Mouse (Mus musculus) urinary bladder, postnatal 10 days (tissue): ENCODE results near the gene Selenof.

Experiments
- DNase-seq: peaks from one replicate; pipeline ENCODE4 v3.0.0; 2022; ENCODE audit warnings: low spot score

Selenof gene

GRCm38 (mm10) chr3:144563916-144564315 lies 6.2 kb upstream of the Selenof start:
- no peak for DNase-seq

- no peak for DNase-seq
Observed at GRCm38 (mm10) chr3:144565212-144565611, 4.9 kb upstream of the Selenof start.

GRCm38 (mm10) chr3:144568861-144569361 lies 1.2 kb upstream of the Selenof start:
- DNase-seq, result no peak

- DNase-seq, result peak; percentile 22
Observed at GRCm38 (mm10) chr3:144569401-144569971, 618 bp upstream of the Selenof start.

GRCm38 (mm10) chr3:144570816-144571487 lies 848 bp downstream of the Selenof start:
- no peak for DNase-seq

GRCm38 (mm10) chr3:144574256-144574655 lies 4.2 kb downstream of the Selenof start:
- no peak for DNase-seq

GRCm38 (mm10) chr3:144577366-144578340 lies 7.5 kb downstream of the Selenof start:
- no peak for DNase-seq

GRCm38 (mm10) chr3:144578921-144579320 lies 8.8 kb downstream of the Selenof start:
- no peak for DNase-seq

- no peak for DNase-seq
Observed at GRCm38 (mm10) chr3:144579796-144580195, 9.7 kb downstream of the Selenof start.

- no peak for DNase-seq
Observed at GRCm38 (mm10) chr3:144580281-144580680, 10.2 kb downstream of the Selenof start.

GRCm38 (mm10) chr3:144581842-144582241 lies 11.7 kb downstream of the Selenof start:
- DNase-seq, result no peak

GRCm38 (mm10) chr3:144582306-144582705 lies 12.2 kb downstream of the Selenof start:
- DNase-seq, result no peak

GRCm38 (mm10) chr3:144583789-144584188 lies 13.7 kb downstream of the Selenof start:
- no peak for DNase-seq

- DNase-seq, result no peak
Observed at GRCm38 (mm10) chr3:144584789-144585553, 14.9 kb downstream of the Selenof start.

- no peak for DNase-seq
Observed at GRCm38 (mm10) chr3:144586731-144587130, 16.6 kb downstream of the Selenof start.

GRCm38 (mm10) chr3:144589189-144589890 lies 19.2 kb downstream of the Selenof start:
- DNase-seq, result no peak

GRCm38 (mm10) chr3:144592992-144593785 lies 23.1 kb downstream of the Selenof start:
- no peak for DNase-seq

- DNase-seq, result no peak
Observed at GRCm38 (mm10) chr3:144597121-144597520, 27.0 kb downstream of the Selenof start.

- no peak for DNase-seq
Observed at GRCm38 (mm10) chr3:144597790-144598467, 27.8 kb downstream of the Selenof start.

- DNase-seq, result no peak
Observed at GRCm38 (mm10) chr3:144602413-144602812, 32.3 kb downstream of the Selenof start.
